Mouse (Mus musculus) testis, adult 2 months (tissue): ENCODE results near the gene Bok.

ENCODE experiments used
- CTCF ChIP-seq: fragments of 200-500 bp; IDR thresholded peaks from 2 replicates; pipeline ENCODE4 v1.5.1; 2012; ENCODE audit warnings: low read depth, mild to moderate bottlenecking, inconsistent platforms, low read length, moderate library complexity; ENCODE audit not compliant: control insufficient read depth, insufficient read depth, insufficient replicate concordance
- POLR2A ChIP-seq: fragments of 200-500 bp; IDR thresholded peaks from 2 replicates; pipeline ENCODE4 v1.6.1; 2012; ENCODE audit warnings: low read depth, mild to moderate bottlenecking, inconsistent platforms, low read length, moderate library complexity; ENCODE audit not compliant: control insufficient read depth

- no peak for TF ChIP-seq CTCF
- no peak for TF ChIP-seq POLR2A
Measured at GRCm38 (mm10) chr1:93742910-93743309, 57.5 kb downstream of the Bok start.
